Mouse (Mus musculus) embryo, embryonic 11.5 days (tissue): Measurements from ENCODE around the gene Aldh1l1.

Experiments used
- DNase-seq: peaks from one replicate; pipeline ENCODE4 v3.0.0-alpha.2; 2012; ENCODE audit warnings: low read depth, low spot score

Gene Aldh1l1

GRCm38 (mm10) chr6:90582331-90582730, 96.1 kb downstream of the Aldh1l1 start:
- DNase-seq = no peak

GRCm38 (mm10) chr6:90588113-90588512, 101.9 kb downstream of the Aldh1l1 start:
- DNase-seq = no peak

GRCm38 (mm10) chr6:90590707-90591106, 104.5 kb downstream of the Aldh1l1 start:
- no peak for DNase-seq

GRCm38 (mm10) chr6:90594972-90595371, 108.7 kb downstream of the Aldh1l1 start:
- DNase-seq = no peak

GRCm38 (mm10) chr6:90597060-90597459, 110.8 kb downstream of the Aldh1l1 start:
- DNase-seq = no peak

GRCm38 (mm10) chr6:90597592-90597991, 111.4 kb downstream of the Aldh1l1 start:
- no peak for DNase-seq

GRCm38 (mm10) chr6:90598197-90598596, 112.0 kb downstream of the Aldh1l1 start:
- no peak for DNase-seq

GRCm38 (mm10) chr6:90600351-90600750, 114.1 kb downstream of the Aldh1l1 start:
- DNase-seq = no peak

GRCm38 (mm10) chr6:90601736-90602135, 115.5 kb downstream of the Aldh1l1 start:
- no peak for DNase-seq

GRCm38 (mm10) chr6:90602304-90602703, 116.1 kb downstream of the Aldh1l1 start:
- DNase-seq = no peak

GRCm38 (mm10) chr6:90603126-90603525, 116.9 kb downstream of the Aldh1l1 start:
- no peak for DNase-seq

- DNase-seq = no peak
These were observed 117.9 kb downstream of the Aldh1l1 start for GRCm38 (mm10) chr6:90604130-90604529.

- DNase-seq = peak; percentile 76
These were observed 118.5 kb downstream of the Aldh1l1 start, which contains the start of gene Slc41a3 for GRCm38 (mm10) chr6:90604533-90605297. Gene Slc41a3, plus strand, starts transcription at chr6:90604725.

GRCm38 (mm10) chr6:90605298-90605665, 119.1 kb downstream of the Aldh1l1 start:
- DNase-seq = no peak

GRCm38 (mm10) chr6:90606538-90606937, 120.3 kb downstream of the Aldh1l1 start:
- DNase-seq = peak; percentile 61

GRCm38 (mm10) chr6:90607196-90607595, 121.0 kb downstream of the Aldh1l1 start:
- DNase-seq = peak; percentile 59

- no peak for DNase-seq
These were observed 122.0 kb downstream of the Aldh1l1 start for GRCm38 (mm10) chr6:90608186-90608585.

GRCm38 (mm10) chr6:90610248-90610647, 124.0 kb downstream of the Aldh1l1 start:
- DNase-seq = no peak

GRCm38 (mm10) chr6:90613277-90613676, 127.0 kb downstream of the Aldh1l1 start:
- no peak for DNase-seq

GRCm38 (mm10) chr6:90615362-90615761, 129.1 kb downstream of the Aldh1l1 start:
- no peak for DNase-seq

GRCm38 (mm10) chr6:90615991-90616390, 129.8 kb downstream of the Aldh1l1 start:
- DNase-seq = no peak

GRCm38 (mm10) chr6:90616481-90616880, 130.3 kb downstream of the Aldh1l1 start:
- DNase-seq = no peak

- DNase-seq = no peak
These were observed 132.0 kb downstream of the Aldh1l1 start for GRCm38 (mm10) chr6:90618274-90618673.
